Mouse (Mus musculus) cerebellum, adult 11 months (tissue): ENCODE results near the gene Suz12.
"Not testable (repeated sequence)": the region's sequence is repeated elsewhere in the genome, so short reads cannot be mapped to it uniquely, and the experiment has no call there.

ENCODE experiments used
- DNase-seq: peaks from one replicate; pipeline ENCODE4 v3.0.0; 2022

Suz12 gene

DNA sequence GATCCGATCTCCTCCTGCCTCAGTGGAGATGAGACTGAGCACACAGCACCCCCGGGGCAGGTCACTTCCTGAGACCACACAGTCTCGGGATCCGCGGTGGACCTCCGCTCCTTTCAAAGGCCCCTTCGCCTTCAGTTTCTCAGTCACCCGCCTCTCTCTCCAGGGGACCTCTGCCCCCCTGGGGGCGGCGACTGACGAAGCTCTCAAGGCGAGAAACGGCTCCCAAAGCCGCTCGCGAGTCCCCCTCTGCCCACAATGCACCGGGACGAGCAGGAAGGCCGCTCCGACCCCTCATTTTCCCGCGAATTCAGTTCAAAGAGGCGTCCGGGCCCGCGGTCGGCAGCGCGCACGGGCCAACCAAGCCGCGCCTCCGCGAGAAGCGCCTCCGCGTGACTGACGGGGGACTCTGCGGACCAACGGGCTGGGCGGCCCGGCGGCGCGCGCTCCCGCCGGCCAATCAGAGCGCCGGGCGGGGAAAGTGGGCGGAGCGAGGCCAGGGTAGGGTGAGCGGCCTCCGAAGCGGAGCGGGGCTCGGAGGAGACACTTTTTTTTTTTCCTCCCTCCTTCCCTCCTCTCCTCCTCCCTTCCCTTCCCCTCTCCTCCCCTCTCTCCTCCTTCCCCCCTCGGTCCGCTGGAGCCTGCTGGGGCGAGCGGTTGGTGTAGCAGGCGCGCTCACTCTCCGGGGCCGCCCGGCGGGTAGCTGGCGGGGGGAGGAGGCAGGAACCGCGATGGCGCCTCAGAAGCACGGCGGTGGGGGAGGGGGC, at the start of gene Suz12:
Suz12 (plus strand) TSS at position 515 of the 764 bp plus-strand sequence.
- DNase-seq: peak; percentile 94

GRCm38 (mm10) chr11:79943136-79943535, 49.8 kb upstream of the Suz12 start:
- no peak for DNase-seq

GRCm38 (mm10) chr11:79943601-79944000, 49.3 kb upstream of the Suz12 start:
- DNase-seq: no peak

GRCm38 (mm10) chr11:79947265-79947664, 45.6 kb upstream of the Suz12 start:
- no peak for DNase-seq

GRCm38 (mm10) chr11:79961346-79962124, 31.4 kb upstream of the Suz12 start:
- DNase-seq: no peak

DNA sequence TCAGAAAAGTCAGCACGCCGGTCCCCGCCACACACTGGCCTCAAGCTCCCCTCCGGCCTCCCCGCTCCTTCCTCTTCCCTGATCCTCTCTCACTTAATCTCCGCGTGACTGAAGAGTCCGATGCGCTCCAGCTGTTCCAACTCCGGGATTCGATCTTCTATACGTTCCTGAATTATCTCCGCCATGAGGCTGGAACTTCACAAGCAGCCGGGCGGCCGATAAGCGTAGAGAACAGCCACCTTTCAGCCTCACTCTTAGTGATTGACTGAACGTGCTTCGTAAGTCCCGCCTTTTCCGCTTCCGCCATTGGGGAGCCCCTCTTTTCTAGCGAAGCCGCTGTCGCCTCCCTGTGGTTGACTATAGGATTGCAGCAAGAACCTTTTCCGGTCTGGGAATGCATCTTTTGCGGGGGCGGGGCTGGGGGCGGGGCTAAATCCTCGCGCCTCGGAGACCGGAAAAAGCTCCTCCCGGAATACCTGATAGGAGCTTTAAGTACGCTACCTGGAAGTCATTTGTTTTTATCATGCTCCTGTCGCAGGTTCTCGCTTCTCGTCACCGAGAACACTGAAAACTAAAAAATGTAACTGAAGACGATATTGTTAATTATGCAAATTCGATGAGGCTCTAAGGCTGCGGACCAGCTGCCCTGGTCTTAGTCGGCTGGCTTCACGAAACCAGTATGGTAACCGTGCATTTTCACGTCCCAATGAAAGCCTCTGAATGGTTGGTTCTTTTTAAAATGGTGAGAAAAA, 30.6 kb upstream of the Suz12 start, which contains the start of gene Utp6:
Utp6 (minus strand) TSS at position 266 of the 752 bp plus-strand sequence.
- peak; percentile 98 for DNase-seq

- DNase-seq: no peak
Measured at GRCm38 (mm10) chr11:79962877-79963183, 30.1 kb upstream of the Suz12 start.

DNA sequence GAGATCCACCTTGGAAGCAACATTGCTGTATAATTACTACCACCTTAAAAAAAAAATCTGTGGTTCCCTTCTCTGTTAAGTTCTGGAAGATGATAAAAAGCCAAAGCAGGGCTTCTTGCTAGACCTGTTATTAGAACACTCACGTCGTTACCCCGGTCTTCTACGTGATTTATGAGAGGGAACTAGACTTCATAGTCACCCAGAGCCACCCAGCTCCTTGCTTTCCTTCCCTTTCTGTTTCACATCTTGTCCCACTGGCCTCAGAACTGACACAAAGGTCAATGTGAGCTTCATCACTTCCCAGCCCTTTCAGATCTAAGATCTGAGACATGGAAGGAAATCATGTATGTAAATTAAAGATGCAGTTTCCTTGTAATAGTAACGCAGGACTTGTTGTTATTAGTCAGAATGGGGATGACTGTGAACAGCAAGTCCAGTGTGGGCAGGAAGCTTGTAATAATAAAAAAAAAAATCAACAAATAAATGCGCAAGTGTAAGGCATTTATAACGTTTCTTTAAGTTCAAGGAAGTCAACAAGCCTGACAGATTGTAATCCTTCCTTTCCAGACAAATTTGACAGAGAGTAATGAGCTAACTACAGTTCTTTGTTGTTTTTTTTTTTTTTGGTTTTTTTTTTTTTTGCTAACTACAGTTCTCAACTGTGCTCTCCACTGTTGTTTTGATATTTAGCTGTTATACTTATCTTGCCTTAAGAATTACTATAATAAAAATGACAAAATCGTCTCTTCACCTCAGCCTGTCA, 29.5 kb upstream of the Suz12 start:
- no peak for DNase-seq

DNA sequence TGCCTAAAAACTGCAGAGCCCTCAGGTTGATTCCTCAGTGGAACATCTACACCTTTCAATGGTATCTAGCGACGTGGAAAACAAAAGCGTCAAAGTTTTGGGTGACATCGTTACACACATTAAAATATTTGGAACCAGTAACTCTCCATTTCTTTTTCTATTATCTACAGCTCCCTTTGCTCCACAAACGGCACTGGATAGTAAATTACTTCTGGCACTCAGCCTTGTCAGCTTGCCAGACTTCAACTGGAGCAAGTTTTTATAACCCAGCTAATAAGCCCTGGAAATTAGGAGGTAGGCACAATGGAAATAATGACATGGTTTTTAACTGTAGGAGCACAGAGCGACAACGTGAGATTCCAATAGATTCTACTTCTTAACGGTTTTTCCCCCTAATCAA, 27.0 kb upstream of the Suz12 start:
- DNase-seq: no peak

DNA sequence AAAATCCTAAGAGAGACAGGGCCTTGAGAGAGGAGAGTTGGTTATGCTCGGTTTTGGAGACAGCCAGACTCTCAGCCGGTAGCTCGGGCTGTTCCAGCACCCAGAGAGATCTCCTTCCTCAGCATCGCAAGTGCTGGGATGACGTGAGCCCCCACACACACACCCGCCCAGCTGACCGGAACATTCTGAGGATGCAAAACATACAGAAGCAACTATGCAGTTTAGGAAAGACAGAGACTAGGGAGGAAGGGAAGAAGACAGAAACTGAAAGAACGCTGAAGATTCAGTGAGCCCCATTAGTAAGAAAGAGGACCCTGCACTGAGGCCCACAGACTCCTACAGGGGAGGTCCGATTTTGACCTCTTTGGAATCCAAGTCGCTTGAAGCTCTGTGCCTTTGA, 25.2 kb upstream of the Suz12 start:
- no peak for DNase-seq

- no peak for DNase-seq
Measured at GRCm38 (mm10) chr11:79973133-79973532, 19.8 kb upstream of the Suz12 start.

DNA sequence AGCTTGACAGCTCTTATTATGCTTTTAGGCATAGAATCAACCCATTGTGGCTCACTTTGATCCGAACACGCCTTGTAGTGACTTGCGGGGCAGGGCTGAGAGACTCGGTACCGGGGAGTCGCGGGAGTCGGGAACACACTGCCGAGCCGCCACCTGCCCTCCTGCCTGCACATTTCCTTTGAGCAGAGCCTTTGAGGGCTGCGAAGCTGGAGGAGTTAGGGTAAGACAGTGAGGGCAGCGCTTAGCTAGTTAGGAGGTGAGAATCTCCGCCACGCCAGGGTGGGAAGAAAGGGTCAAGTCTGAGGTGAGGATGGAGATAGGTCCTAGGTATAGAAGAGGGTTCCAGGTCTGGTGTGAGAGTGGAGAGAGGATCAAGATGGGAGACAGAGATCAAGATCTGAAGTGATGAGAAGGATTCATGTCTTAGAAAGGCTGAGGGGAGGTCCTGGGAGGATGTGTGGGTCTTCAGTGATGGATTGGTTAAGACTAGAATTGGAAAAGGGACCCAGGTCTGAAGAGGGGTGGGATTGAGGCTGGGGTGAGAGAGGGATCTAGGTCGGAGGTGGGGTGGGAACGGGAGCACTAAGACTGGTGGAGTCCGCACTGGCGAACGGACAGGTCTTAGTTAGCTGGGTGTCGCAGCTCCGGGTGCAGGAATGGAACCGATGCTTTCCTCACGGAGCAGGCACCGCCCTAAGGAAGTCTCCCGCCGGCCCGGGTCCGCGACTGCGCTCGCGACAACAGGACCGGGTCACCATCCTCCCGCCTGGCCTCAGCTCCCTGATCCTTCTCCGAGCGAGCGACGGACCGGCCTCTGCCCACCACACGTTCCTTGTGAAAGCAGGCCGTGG, 19.1 kb upstream of the Suz12 start:
- peak; percentile 36 for DNase-seq

DNA sequence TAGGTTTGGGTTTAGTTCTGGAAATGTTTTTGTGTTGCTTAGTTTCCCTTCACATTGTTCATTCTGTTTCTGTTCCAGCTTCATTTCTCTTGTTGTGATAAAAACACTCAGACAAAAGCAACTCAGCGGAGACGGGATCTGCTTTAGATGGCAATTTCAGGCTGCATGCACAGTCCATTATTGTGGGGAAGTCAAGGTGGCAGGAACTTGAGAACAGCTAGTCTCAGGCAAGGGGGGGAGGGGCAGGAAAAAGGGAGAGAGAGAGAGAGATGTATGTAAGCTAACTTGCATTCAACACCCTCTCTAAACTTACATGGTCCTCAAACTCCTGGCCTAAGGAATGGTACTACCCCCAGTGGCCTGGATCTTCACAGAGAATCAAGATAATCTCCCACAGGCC, 17.5 kb upstream of the Suz12 start:
- DNase-seq: no peak

- DNase-seq: no peak
Measured at GRCm38 (mm10) chr11:79976222-79976621, 16.7 kb upstream of the Suz12 start.

DNA sequence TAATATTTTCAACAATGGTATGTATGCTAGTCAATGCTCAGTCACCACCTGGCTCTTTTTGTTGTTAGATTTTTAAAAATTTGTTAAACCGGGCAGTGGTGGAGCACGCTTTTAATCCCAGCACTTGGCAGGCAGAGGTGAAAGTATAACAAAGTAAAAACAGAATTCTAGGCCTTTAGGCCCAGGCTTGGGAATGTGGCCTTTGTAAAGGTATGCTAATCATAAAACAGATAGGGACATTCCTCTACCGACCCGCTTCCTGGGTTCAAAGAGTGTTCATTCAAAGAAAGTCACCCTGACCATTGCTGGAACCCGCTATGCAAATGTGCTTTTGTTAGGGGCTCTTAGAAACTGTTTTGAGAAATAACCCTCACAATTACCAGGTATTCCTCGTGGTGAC, 16.3 kb upstream of the Suz12 start:
- DNase-seq: not testable (repeated sequence)

GRCm38 (mm10) chr11:79977061-79977460, 15.8 kb upstream of the Suz12 start:
- DNase-seq: not testable (repeated sequence)

DNA sequence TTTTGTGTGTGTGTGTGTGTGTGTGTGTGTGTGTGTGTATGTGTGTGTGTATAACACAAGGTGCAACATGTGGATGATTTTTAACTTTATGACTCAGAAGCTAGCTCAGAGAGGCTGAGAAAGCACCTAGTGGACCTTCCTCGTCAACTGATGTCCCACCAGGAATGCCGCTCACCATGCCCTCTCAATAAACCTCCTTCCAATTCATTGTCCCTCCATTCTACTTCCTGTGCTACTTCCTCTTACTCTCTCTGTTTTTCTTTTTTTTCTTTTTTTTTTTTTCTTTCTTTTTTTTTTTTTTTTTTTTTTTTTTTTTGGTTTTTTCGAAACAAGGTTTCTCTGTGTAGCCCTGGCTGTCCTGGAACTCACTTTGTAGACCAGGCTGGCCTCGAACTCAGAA, 15.2 kb upstream of the Suz12 start:
- not testable (repeated sequence) for DNase-seq

DNA sequence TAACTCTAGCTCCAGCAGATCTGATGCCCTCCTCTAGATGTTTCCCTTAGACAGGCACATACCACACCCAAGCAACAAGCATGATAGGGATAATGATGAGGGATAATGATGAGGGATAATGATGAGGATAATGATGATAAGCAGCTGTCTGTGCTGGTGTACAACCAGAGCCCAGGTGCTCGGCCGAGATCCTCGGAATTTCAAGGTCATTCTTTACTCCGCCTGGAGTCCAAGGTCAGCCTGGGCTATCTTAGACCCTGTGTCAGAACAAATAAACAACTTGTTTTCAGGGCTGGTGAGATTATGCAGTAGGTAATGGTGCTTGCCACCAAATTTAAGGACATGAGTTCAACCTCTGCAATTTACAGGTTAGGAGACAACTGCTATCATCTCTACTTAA, 6.0 kb upstream of the Suz12 start:
- no peak for DNase-seq

- no peak for DNase-seq
Measured at GRCm38 (mm10) chr11:79987896-79988295, 5.0 kb upstream of the Suz12 start.

GRCm38 (mm10) chr11:79990120-79990519, 2.8 kb upstream of the Suz12 start:
- no peak for DNase-seq

DNA sequence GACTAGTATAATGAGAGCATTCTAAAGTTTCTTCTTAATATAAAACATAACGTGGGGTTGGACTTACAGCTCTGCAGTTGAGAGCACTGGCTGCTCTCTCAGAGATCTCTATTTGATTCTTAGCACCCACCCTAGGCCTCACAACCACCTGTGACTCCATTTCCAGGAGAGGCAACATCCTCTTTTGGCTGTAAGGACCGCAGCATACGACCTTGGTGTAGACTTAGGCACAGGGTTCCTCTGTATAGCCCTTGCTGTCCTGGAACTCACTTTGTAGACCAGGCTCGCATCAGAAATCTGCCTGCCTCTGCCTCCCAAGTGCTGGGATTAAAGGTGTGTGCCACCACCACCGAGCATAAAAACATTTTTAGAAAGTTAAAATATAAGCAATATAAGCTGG, 1.3 kb upstream of the Suz12 start:
- no peak for DNase-seq

DNA sequence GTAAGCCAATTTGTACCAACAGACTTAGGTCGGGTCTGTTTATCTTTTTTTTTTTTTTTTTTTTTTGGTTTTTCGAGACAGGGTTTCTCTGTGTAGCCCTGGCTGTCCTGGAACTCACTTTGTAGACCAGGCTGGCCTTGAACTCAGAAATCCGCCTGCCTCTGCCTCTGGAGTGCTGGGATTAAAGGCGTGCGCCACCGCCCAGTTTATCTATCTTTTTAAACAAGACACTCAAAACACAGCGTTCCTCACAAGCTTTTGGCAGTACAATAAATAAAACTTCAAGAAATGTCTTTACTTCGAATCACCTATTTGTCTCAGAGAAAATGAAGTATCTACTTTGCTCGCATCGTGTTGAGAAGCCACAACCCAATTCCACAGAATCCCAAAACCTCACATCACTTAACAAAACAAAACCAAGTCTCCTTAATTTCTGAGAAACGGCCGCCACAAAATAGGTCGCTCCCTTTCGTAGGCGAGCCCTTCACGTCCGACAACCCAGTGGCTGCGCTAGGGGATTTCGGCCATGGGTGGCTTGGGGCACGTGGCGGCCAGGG, 793 bp upstream of the Suz12 start:
- no peak for DNase-seq
